Mouse (Mus musculus) forebrain, embryonic 16.5 days (tissue): ENCODE results near the gene Cep152. TPM values are rescaled to one million over a fixed set of nuclear protein-coding genes. Genes with fewer than 3 reads are reported as not detected.

Source experiments
- ATAC-seq: fragments of 200-750 bp; cut with Nextera tagmentation; 2 replicates; pipeline ENCODE4 v1.8.0; 2017; ENCODE audit warnings: mild to moderate bottlenecking, moderate library complexity
- H3K27ac ChIP-seq: fragments of 300-500 bp; sonication (generic); 2 replicates; pipeline ENCODE4 v1.5.1; 2014; ENCODE audit warnings: low read length, control low read depth
- H3K27me3 ChIP-seq: fragments of 300-500 bp; sonication (generic); replicated peaks from 2 replicates; pipeline ENCODE4 v1.6.1; 2014; ENCODE audit warnings: low read length; ENCODE audit not compliant: control insufficient read depth, insufficient read depth
- H3K36me3 ChIP-seq: fragments of 300-500 bp; sonication (generic); 2 replicates; pipeline ENCODE4 v1.6.1; 2014; ENCODE audit not compliant: control insufficient read depth, insufficient read depth
- H3K4me1 ChIP-seq: fragments of 300-500 bp; sonication (generic); replicated peaks from 2 replicates; pipeline ENCODE4 v1.6.1; 2014; ENCODE audit warnings: low read length; ENCODE audit not compliant: control insufficient read depth, insufficient read depth
- H3K4me2 ChIP-seq: fragments of 300-500 bp; sonication (generic); 2 replicates; pipeline ENCODE4 v1.6.1; 2014; ENCODE audit warnings: mild to moderate bottlenecking, low read length, control low read depth
- H3K4me3 ChIP-seq: fragments of 300-500 bp; sonication (generic); replicated peaks from 2 replicates; pipeline ENCODE4 v1.5.1; 2014; ENCODE audit warnings: mild to moderate bottlenecking, low read length, control low read depth
- H3K9ac ChIP-seq: fragments of 300-500 bp; sonication (generic); replicated peaks from 2 replicates; pipeline ENCODE4 v1.6.1; 2014; ENCODE audit warnings: low read depth, low read length, control low read depth
- H3K9me3 ChIP-seq: fragments of 300-500 bp; sonication (generic); 2 replicates; pipeline ENCODE4 v1.6.1; 2016; ENCODE audit warnings: low read length; ENCODE audit not compliant: control insufficient read depth
- WGBS: fragments of 180-500 bp; shearing (Covaris S2); extraction: QIAGEN DNeasy Blood & Tissue Kit; methylation state at CpG from one replicate; pipeline ENCODE4 v1.1.7; 2014; 5-methylcytosine and 5-hydroxymethylcytosine counted together
- polyA plus RNA-seq: library from polyadenylated mRNA; unstranded; fragments of >200 nt; fragmentation: Nextera tagmentation; extraction: Ambion mirVana; gene quantifications from 2 replicates; pipeline ENCODE4 v1.2.1, GENCODE M21; 2015

Cep152 gene
- polyA plus RNA-seq, 1 experiment from 2014 or later: 4.8 TPM

- no peaks in the 10 kb centered on the region for H3K27me3 ChIP-seq
- 72% methylated on average over 12 of the region's 12 CpGs for WGBS
- H3K9ac ChIP-seq: no peak overlapping the region
- H3K4me1 ChIP-seq: no peaks in the 10 kb centered on the region
- H3K27ac ChIP-seq: 0 out of 2 replicates have a peak overlapping the region, but pooled peaks have one; percentile 6
- peak; percentile 74 for ATAC-seq
- no peaks in the 10 kb centered on the region for H3K36me3 ChIP-seq
- no peak overlapping the region for H3K4me2 ChIP-seq
- H3K9me3 ChIP-seq: no peaks in the 10 kb centered on the region
- H3K4me3 ChIP-seq: no peak overlapping the region
Observed at GRCm38 (mm10) chr2:125515291-125516057, 109.4 kb downstream of the Cep152 start.

GRCm38 (mm10) chr2:125514391-125514790 lies 110.5 kb downstream of the Cep152 start:
- WGBS: 67% methylated on average over 3 of the region's 3 CpGs
- no peak overlapping the region for H3K4me3 ChIP-seq

More at GRCm38 (mm10) chr2:125514391-125514790, 110.5 kb downstream of the Cep152 start:
- H3K27me3 ChIP-seq: no peaks in the 10 kb centered on the region
- no peaks in the 10 kb centered on the region for H3K4me1 ChIP-seq
- no peak overlapping the region for H3K4me2 ChIP-seq
- H3K9me3 ChIP-seq: no peaks in the 10 kb centered on the region
- no peak overlapping the region for H3K27ac ChIP-seq
- H3K36me3 ChIP-seq: no peaks in the 10 kb centered on the region
- ATAC-seq: no peak
- no peak overlapping the region for H3K9ac ChIP-seq

Other genes with a start within 250 kb of the Cep152 start
- gene Gm9913, start 120.0 kb downstream of the Cep152 start, polyA plus RNA-seq: 0.35 TPM in 1 of 2 replicates, not detected in the other
- gene Fbn1, start 117.1 kb downstream of the Cep152 start, polyA plus RNA-seq: 2.1 and 2.5 TPM in 2 replicates
- gene Eid1, start 48.0 kb upstream of the Cep152 start, polyA plus RNA-seq: 317 and 327 TPM in 2 replicates
- 1.5 and 2.0 TPM in 2 replicates for gene Shc4, start 99.0 kb upstream of the Cep152 start, polyA plus RNA-seq
- gene Secisbp2l, start 157.8 kb upstream of the Cep152 start, polyA plus RNA-seq: 32.2 and 35.3 TPM in 2 replicates
- 24.9 and 27.9 TPM in 2 replicates for gene Galk2, start 234.0 kb upstream of the Cep152 start, polyA plus RNA-seq
- 63.6 and 80.4 TPM in 2 replicates for gene Cops2, start 234.0 kb upstream of the Cep152 start, polyA plus RNA-seq